Mouse (Mus musculus) adrenal gland, adult 18-20 months (tissue): Measurements from ENCODE around the gene Ndufa4. TPM values are rescaled to one million over a fixed set of nuclear protein-coding genes. Genes with fewer than 3 reads are reported as not detected.
"Not testable (repeated sequence)": the region's sequence is repeated elsewhere in the genome, so short reads cannot be mapped to it uniquely, and the experiment has no call there.

ENCODE experiments used
- DNase-seq, 2 experiments: peaks; one replicate each; pipeline ENCODE4 v3.0.0; 2021 to 2022; ENCODE audit warnings: low spot score in 2 of 2
- long read RNA-seq, 2 experiments: library from polyadenylated mRNA; stranded (forward); transcript quantifications; one replicate each; pipeline ENCODE4 v2.0.0; 2021
- total RNA-seq, 2 experiments: library from RNA; stranded (reverse); gene quantifications; 1 replicate in 1 of 2; 2 replicates in 1 of 2; pipeline ENCODE4 v1.2.3; 2021

Ndufa4 gene
- total RNA-seq, result 1,000 to 10,000 TPM; 1,022 to 1,412 TPM
- long read RNA-seq, experiment 1, transcript Ndufa4-205 (4 exons, 610 nt), result major isoform, 189 of 261 reads
- long read RNA-seq, experiment 1, partial matches to known transcripts, result 66 of 261 reads
- long read RNA-seq, experiment 1, other reads (novel, unspliced or antisense), result 3 of 261 reads
- long read RNA-seq, experiment 2, transcript Ndufa4-205 (4 exons, 610 nt), result major isoform, 734 of 908 reads
- long read RNA-seq, experiment 2, transcript Ndufa4-203 (4 exons, 409 nt), result minor isoform, 7 of 908 reads
- long read RNA-seq, experiment 2, partial matches to known transcripts, result 163 of 908 reads
- long read RNA-seq, experiment 2, other reads (novel, unspliced or antisense), result 2 of 908 reads

- DNase-seq, result peak; percentile 87 to 89
Observed at GRCm38 (mm10) chr6:11907269-11908032, at the start of gene Ndufa4, which contains the start of gene Phf14. Ndufa4 (minus strand) TSS chr6:11907497. Phf14 (plus strand) TSS chr6:11907809.

GRCm38 (mm10) chr6:11948100-11948499 lies 40.8 kb upstream of the Ndufa4 start:
- DNase-seq, result no peak

- no peak for DNase-seq
Observed at GRCm38 (mm10) chr6:11942089-11942488, 34.8 kb upstream of the Ndufa4 start.

- no peak for DNase-seq
Observed at GRCm38 (mm10) chr6:11940895-11941294, 33.6 kb upstream of the Ndufa4 start.

- DNase-seq, result no peak
Observed at GRCm38 (mm10) chr6:11933403-11933802, 26.1 kb upstream of the Ndufa4 start.

- no peak for DNase-seq
Observed at GRCm38 (mm10) chr6:11927485-11927884, 20.2 kb upstream of the Ndufa4 start.

GRCm38 (mm10) chr6:11926082-11926595 lies 18.8 kb upstream of the Ndufa4 start:
- DNase-seq, result peak; percentile 22 to 36

- peak; percentile 77 to 79 for DNase-seq
Observed at GRCm38 (mm10) chr6:11925496-11926041, 18.3 kb upstream of the Ndufa4 start.

- DNase-seq, result no peak
Observed at GRCm38 (mm10) chr6:11908170-11908569, 873 bp upstream of the Ndufa4 start.

GRCm38 (mm10) chr6:11906890-11907268 lies 418 bp downstream of the Ndufa4 start:
- DNase-seq, result no peak

GRCm38 (mm10) chr6:11900809-11901310 lies 6.4 kb downstream of the Ndufa4 start:
- DNase-seq, result no peak

- not testable (repeated sequence) for DNase-seq
Observed at GRCm38 (mm10) chr6:11875364-11875763, 31.9 kb downstream of the Ndufa4 start.

Other genes starting within 250 kb of the Ndufa4 start
- gene Phf14, start 312 bp upstream of the Ndufa4 start, total RNA-seq, result 10 to 100 TPM; 20.3 to 27.3 TPM